Mouse (Mus musculus) lung, adult 18-20 months (tissue): ENCODE results near the gene Eps8.
"Not testable (repeated sequence)": the region's sequence is repeated elsewhere in the genome, so short reads cannot be mapped to it uniquely, and the experiment has no call there.

Experiments used
- DNase-seq, 2 experiments: peaks; one replicate each; pipeline ENCODE4 v3.0.0; 2022; ENCODE audit warnings: mixed read lengths in 2 of 2

Eps8 gene

DNA sequence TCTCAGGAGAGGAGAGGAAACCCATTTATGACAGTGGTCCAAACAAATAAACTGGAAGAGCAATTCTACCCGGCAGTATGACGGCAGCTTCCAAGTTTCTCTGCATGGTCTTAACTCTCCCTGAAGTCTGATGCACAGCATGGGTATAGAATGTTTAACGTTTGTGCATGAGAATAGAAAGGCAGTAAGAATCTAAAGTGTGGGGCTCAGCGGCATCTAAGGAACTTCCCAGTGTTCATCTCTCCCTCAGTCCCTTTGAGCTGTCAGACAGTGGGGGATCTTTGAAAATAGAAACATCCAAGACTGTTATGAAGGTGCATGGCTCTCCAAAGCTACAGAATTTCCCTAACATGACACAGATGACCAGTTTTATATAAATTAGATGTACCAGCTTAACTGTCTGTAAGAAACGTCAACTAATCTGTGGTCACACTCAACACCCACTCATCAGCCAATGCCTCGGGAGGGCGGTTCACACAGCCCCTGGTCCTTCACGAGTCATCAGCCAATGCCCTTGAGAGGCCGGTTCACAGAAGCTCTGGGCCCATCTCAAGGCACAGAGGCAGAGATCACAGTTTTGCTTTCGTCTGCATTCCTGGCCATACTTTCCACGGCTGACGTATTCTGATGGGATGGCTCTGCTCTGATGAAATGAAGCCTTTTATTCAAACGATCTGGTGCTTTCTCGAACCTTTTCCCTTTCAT lies 145.2 kb downstream of the Eps8 start:
- DNase-seq: no peak

DNA sequence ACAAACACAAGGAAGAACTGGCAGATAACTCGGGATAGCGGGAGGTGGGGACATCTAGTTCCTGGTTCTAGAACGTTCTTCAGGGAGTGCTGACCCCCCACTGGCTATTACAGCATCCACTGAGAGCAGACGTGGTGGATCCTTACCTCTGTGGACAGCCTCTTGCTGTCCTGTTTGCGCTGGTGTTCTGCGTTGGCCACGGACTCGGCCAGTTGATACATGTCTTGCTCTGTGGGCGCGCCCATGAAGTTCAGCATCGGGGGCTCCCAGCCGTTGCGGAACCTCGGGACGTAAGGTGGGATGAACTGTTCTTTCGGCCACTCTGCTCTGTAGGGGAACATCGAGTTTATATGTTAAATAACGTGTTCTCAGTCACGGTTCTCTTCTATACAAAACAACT lies 145.7 kb downstream of the Eps8 start:
- DNase-seq: no peak

DNA sequence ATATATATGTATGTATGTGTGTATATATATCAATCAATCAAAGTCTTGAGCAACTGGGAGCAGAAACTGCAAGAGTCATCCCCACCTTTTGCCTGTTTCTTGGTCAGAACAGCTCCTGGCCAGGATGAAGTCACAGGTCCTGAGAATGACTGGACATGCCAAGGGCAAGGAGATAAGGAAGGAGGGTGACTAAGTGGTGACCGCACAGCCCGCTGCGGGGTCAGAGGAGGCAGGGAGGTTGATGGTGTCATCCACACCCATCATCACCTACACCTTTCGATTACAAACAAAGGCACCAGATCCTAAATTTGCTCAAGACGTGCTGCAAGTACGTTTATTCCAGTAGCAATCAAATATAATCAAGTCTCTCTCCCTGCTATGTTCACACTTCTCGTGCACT lies 148.1 kb downstream of the Eps8 start:
- DNase-seq: no peak

DNA sequence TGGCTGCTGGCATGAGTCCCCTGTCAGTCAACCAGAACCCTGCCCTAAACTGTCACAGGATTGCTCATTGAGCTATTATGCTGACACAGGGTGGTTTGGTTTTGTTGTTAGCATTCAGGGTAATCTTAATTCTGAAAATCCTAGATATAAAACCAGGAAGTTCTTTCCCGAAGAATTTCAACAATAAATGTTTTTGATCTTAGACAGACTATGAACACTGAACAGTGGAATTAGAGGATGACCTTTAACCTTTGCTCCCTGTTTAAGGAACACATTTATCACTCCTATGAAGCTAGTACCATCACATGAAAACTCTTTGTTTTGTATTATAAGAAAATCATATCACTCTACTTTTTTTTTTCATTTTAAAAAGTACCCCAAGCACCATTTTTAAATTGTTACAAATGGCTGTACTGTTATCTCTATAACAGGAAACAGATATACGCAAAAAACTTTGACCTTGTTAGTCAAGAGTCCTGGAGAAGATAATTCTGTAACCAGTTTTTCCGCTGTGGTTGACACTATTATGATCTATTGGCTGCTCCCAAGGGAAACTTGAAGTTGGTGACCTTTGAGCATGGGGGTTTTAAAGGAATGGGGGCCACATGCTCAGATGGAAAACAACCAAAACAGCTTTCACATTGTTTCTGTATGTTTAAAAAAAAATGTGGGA lies 149.0 kb downstream of the Eps8 start:
- DNase-seq: no peak

DNA sequence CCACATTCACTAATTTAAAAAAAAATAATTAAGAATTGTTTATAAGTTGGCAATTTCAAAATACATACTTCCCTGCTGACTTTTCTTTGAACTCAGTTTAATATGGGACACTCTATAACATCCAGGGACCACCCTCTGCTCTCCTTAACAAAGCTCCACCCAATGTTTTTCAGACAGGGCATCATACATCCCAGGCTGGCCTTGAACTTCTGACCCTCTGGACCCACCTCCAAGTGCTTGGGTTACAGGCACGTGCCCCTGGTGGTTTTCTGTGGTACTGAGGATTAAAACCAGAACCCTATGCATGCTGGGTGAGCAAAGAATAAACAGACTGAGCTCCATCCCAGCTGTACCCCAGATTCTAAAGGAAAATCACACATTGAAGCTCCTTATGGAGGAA lies 150.6 kb downstream of the Eps8 start:
- no peak for DNase-seq

DNA sequence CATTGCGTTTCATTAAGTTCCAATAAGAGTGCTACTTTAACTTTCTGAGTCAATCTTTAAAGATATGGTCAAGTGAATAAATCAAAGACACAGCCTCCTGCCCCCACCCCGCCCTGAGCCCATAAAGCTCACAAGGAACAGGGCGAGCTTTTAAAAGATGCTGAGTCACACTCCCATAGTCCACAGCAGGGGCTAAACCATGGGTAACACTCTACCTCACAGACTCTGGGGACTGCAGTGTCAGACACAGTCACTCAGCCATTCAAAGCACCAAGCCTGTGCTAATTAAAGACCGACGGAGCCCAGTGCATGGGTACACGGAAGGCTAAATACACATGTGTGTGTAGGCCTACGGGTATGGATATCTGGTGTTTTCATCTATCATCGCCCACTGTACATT lies 151.2 kb downstream of the Eps8 start:
- no peak for DNase-seq

DNA sequence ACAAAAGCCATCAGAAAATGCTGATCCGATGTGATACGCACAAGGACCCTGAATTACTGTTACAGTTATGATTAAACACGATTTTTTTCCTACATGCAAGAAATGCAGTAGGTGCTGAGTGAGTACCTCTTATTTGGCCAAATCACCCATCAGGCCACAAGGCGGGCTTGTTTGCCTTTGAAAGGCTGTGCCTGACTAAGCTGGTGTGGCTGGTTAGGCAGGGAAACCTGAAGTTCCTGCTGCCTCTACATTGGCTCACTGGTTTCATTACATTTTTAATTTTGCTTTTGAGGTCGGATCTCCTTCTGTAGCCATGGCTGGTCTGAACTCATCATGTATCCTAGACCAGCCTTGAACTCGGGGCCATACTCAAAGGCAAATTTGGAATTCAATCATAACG lies 151.7 kb downstream of the Eps8 start:
- peak in 1 of 2 experiments; percentile 29 for DNase-seq

DNA sequence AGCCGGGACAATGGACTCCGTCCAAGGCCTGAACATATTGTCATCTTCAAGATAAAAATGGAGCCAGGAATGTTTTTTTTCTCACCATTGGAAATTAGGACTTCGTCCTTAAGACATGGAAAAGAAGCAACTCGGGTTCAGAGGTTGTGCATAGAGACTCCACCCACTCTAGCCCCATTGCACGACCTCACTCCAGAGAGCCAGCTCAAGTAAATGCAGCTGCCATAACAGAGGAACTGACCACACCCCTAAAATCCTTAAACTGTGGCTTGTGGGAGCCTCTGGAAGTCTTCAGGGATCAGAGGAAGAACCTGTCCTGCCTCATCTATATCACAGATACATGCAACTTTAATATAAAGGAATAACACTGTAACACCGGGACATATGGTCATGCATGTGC lies 155.9 kb downstream of the Eps8 start:
- DNase-seq: no peak

DNA sequence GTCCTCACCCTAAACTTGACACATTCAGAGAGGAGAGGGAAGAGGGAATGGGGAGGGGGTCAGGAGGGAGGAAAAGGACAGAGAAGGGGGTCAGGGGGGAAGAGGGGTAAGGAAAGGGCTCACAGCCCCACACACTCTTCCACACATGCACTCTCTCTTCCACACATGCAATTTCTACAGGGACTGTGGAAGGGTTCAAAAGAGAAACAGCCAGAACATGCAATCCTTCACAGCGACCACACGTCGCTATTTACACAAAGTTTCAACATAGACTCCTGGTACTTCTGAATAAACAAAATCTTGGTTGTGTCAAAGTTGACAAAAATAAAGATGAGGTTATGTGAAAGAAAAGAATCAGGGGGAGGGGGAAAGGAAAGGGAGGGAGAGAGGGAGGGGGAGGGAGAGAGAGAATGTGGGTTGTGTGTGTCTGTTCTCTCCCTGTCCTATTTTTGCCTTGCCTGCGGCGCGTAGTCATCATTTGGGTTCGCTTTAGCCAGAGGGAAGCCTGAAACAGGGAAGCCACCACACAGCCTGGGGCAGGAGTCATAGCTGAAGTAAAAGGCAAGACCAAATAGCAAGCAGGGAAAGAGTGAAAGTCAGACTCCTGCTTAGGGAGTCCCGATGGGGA lies 157.4 kb downstream of the Eps8 start:
- no peak for DNase-seq

DNA sequence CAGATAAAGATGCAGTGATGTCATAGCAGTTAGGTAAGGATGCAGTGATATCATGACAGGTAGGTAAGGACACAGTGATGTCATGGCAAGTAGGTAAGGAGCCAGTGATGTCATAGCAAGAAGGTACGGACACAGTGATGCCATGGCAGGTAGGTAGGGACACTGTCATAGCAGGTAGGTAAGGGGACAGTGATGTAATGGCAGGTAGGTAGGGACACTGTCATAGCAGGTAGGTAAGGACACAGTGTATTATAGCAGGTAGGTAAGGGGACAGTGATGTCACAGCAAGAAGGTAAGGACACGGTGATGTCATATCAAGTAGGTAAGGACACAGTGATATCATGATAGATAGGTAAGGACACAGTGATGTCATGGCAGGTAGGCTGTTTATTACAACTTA lies 158.1 kb downstream of the Eps8 start:
- no peak for DNase-seq

DNA sequence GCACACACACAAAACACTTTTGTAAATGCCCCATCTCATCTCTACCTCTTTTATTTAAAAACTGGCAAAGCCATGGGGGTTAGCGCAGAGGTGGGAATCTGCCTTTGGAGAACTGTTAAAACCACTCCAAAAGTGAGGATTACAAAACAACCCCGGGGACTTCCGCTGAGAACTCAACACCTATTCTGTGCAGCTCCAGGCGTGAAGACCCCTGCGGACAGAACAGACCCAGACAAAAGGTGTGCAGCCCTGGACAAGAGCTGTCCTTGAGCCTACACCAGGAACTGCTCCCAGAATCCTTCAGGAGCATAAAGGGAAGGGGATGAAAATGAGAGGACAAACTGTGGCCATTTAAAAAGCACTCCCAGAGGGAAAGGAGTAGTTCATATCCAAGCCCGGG lies 159.4 kb downstream of the Eps8 start:
- DNase-seq: no peak

DNA sequence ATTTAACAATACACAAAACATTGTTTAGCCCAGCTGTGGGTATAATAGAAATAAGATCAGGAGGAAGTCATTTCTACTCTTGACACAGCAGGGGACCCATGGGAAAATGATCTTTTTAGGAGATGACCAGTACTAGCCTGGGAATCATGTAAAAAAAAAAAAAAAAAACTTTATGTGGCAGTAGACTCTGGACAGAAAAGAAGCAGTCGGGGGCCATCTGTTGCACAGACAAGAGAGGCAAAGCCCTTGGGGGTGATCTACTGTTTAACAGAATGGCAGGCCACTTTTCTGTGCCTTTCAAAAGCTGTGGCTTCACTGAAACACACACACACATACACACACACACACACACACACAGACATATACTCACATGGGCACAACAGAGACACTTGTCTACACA lies 159.9 kb downstream of the Eps8 start:
- no peak for DNase-seq

DNA sequence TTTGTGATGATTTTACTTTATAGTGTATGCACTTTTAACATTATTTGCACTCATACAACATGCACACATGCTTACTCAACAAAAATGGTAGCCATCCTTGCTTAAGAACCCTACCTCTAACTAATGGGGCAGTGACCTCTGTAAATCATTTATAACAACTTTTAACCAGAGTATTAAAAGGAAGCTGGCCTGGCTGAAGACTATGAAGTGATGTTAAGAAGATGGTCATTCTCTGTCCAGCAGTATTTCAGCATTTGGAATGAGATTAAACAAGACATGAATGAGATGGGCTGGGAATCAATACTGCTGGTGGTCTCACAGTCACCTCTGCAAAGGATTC lies 160.6 kb downstream of the Eps8 start:
- DNase-seq: no peak

DNA sequence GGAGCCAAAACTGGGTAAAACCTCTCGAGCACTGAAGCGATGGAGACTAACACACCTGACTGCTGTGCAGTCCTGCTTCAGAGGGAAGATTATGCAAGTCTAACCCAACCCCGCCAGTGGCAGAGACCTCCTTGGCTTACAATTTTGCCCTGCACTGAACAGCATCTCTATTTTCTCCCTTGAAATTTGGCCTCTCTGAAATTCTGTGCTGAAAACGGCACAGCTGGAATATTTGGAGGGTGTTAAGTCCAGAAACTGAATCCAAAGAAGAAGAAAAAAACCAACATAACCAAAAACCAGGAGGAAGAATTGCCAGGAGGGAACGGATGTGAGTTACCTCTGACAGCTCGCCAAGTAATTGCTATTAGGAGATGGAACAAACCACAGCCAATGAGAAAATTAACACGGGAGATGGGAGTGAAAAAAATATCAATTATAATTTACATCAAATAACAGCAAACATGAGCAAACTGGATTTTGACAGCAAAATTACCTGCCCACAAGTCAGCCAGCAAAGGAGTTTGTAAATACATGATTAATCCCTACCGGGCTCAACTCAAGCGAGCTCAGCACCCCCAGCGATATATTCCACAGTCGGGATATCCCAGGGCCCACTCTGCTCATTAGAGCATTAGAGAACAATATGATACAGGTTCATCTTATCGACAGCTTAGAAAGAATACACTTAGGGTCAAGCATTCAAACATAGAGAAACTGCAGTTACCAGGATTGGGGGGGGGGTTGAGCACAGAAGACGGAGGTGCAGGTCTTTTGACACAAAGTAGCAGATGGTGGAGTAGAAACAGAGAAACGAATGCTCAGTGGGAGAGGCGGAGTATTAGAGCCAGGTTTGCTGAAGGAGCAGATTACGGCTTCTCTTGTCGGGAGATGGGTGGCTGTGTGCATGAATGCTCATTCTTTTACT lies 161.2 kb downstream of the Eps8 start:
- no peak for DNase-seq

DNA sequence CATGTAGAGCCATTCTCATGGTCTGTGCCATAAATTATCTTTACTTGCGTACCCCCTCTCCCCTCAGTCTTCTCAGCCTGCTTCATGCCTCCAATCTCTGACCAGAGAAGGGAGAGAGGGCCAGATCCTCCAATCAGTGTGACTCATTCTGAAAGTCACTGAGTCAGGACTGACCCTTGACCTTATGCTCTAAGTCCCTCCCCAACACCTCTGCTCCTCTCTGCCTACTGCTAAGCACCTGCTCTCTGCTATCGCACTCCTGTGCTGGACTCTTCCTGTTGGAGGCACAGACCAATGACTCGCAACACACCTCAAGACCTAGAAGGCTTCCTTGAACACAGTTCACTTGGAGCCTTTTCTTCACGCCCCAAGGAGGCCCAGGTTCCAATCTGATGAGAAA lies 162.1 kb downstream of the Eps8 start:
- DNase-seq: no peak

DNA sequence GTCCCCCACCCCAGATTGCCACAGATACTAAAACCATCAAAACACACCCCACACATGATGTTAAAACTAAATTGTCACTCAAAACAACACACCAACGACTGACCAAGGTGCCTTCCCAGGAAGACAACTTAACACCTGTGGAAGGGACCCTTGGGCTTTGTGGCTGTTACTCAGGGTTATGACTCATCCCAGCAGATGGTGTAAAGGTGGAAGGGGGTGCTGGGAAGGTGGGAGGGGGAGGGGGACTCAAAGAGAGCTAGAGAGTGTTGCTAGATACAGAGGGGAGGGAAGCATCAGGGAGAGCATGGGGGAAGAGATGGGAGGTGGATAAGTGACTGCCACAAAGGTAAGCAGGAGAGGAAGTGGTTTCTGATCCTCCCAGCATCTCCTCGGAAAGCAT lies 163.0 kb downstream of the Eps8 start:
- no peak for DNase-seq

DNA sequence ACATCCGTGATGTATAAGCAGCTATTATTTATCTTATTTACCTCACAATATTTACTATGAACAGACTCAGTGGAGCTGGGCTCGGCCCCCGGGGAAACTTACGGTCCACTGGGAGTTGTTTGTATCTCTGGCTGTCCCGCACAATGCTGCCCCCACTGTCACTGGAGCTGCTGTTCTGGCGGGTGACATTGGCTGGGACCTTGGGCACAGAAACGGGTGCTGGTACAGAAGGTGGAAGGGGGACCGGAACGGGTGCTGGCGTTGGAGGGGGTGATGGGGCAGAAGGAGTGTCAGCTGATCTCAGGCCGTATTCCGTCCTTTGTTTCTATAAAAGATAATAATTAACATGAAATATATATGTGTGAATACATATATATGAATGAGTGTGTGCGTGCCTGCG lies 164.6 kb downstream of the Eps8 start:
- DNase-seq: no peak

DNA sequence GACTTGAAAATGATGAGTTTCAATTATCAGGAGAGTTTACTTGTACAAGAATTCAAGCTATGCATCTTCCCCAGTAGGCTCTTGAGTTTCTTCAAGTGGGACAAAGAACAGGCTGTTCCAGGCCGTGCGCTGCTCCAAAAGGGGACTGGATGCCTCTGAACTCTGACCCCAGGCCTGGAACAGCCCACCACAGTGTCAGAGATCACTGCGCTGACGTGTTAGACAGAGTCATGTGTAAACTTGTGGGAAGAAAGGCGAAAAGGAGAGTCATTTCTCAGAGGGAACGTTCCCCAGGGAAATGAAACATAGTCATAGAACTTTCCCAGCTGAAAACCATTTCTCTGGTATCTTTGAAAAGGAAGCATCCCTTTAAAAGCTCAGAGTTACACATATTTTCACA lies 167.2 kb downstream of the Eps8 start:
- DNase-seq: peak; percentile 56 to 68

DNA sequence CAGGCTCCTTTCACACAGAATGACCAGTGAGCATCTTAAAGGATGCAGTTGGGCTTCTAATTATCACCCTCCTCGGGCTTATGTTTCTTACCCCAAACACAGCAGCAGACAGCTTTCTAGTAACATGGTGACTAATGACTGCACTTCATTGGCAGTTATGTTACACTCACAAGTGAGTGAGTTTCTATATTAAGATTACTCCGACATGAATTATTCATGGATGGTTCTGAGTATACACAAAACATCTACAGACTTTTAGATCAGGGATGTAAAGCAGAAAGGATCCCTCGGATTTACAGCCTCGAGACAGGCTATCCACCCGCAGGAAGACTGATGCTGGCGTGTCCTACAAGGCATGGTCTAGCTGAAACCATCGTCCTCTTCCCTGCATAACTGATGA lies 171.8 kb downstream of the Eps8 start:
- no peak for DNase-seq

DNA sequence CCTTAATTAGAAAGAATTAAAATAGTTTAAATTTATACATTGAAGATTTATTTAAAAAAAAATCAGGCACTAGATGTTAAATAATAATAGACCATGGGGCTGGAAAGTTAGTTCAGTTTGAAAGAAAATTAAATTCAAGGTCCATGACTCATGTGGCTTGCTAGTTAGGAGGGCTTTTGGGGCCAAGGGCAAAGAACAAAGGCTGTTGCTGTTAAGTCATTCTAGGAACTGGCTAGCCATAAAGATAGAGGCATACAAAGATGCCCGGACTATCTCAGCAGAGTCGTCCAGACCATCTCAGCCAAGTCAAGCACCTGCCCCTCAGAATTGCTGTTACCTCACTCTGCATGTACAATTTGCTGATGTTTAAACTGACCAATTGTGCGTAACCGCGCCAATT lies 179.0 kb downstream of the Eps8 start:
- DNase-seq: not testable (repeated sequence)

DNA sequence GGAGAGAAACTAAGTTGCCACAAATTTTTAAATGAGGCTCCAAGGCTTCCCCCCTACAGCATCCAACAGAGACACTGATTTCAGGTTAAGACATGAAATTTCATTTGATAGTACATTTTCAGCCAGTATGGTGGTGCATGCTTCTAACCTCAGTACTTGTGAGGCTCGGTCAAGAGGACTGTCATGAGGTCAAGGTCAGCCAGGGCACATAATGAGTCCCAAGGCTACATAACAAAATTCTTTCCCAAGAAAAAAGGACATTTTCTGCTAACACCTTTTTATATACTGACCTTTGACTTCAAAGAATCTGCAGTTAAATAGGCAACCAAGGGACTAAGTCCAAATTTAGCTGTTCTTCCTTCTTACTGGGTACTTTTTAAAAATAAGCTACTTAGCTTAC lies 181.2 kb downstream of the Eps8 start:
- no peak for DNase-seq

DNA sequence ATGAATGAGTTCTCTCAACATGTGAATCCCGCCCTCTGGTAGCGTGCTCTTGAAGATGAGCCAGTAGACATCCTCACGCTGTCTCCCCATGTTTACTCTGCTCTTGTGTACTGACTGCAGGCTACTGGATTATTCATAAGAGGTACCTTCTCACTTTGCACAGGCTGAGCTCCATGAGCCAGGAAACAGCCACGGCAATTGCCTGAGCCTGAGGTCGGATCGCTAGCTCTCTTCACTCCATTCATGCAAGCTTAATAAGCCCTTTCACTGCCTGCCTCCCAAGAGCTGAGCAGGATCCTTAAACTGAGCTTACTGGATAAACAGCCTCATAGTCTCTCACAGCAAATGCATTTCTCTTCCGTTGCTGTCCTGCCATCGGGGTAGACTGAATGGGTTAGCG lies 182.5 kb downstream of the Eps8 start:
- DNase-seq: no peak

DNA sequence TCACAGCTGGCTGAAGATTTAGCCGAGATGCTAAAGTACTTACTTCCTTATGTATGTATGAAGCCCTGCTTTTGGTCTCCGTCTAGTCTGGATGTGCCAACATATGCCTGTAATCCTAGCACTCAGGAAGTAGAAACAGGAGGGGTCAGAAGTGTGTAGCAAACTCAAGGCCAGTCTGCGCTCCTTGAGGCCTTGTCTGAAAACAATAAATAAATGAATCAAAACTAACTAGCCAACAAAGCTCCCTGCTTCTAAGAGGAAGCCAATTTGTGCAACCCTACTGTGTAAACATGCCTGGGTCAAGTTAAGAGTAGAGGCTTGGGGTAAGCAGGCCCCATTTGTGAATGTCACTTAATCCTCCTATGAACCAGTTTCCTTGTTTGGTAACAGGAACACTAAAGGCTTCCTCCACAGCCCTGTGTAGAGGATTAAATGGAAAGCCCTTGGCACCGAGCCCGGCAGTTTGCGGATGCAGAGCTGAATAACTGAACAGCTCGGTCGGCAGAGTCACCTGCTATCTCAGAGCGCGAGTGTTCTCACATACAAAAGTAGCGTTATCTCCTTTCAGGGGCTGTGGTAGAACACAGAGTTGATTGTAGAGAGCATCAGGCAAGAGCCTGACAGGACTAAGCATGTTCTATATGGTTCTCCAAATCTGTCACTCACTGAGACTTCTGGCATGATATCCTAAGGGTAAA lies 183.6 kb downstream of the Eps8 start:
- DNase-seq: peak; percentile 79 to 87
